Mouse (Mus musculus) megakaryocyte-erythroid progenitor cell, adult 5 weeks (primary cell): Measurements from ENCODE around the gene Smok3b. TPM values are rescaled to one million over a fixed set of nuclear protein-coding genes. Genes with fewer than 3 reads are reported as not detected.

ENCODE experiments used
- polyA plus RNA-seq: library from polyadenylated mRNA; stranded (reverse); fragments of >175 nt; gene quantifications from 2 replicates; pipeline ENCODE4 v1.2.3, GENCODE M21; 2012

Smok3b gene
- not detected in 2 replicates for polyA plus RNA-seq

GRCm38 (mm10) chr5:138020961-138021479 lies at the start of gene Smok3b, which contains the start of gene Smok3a:
Smok3b (plus strand) TSS chr5:138021429.
Smok3a (plus strand) TSS chr5:138021261.

GRCm38 (mm10) chr5:137981300-137981699 lies 39.9 kb upstream of the Smok3b start, which contains the start of gene Azgp1:
Azgp1 (plus strand) TSS chr5:137981520.

GRCm38 (mm10) chr5:138052894-138053293 lies 31.7 kb downstream of the Smok3b start, which contains the start of gene Smok3c:
Smok3c (plus strand) TSS chr5:138053194.

GRCm38 (mm10) chr5:138084996-138085395 lies 63.8 kb downstream of the Smok3b start, which contains the start of gene Zkscan1:
Zkscan1 (plus strand) TSS chr5:138085084.

Other genes starting within 250 kb of the Smok3b start
- 120 and 122 TPM in 2 replicates for gene Ppp1r35, start 242.6 kb upstream of the Smok3b start, polyA plus RNA-seq
- 186 TPM in 2 replicates for gene Mepce, start 233.8 kb upstream of the Smok3b start, polyA plus RNA-seq
- gene Zcwpw1, start 233.6 kb upstream of the Smok3b start, polyA plus RNA-seq = 1.2 and 2.1 TPM in 2 replicates
- 1.6 and 2.4 TPM in 2 replicates for gene Pilra, start 185.1 kb upstream of the Smok3b start, polyA plus RNA-seq
- gene Pilrb1, start 163.3 kb upstream of the Smok3b start, polyA plus RNA-seq = 0.87 and 0.90 TPM in 2 replicates
- 1.6 and 1.9 TPM in 2 replicates for gene Pilrb2, start 149.6 kb upstream of the Smok3b start, polyA plus RNA-seq
- not detected in 2 replicates for gene Cyp3a13, start 99.8 kb upstream of the Smok3b start, polyA plus RNA-seq
- gene Gjc3, start 58.3 kb upstream of the Smok3b start, polyA plus RNA-seq = not detected in 2 replicates
- not detected in 2 replicates for gene Azgp1, start 39.9 kb upstream of the Smok3b start, polyA plus RNA-seq
- gene Smok3a, start 168 bp upstream of the Smok3b start, polyA plus RNA-seq = 0.03 and 0.05 TPM in 2 replicates
- gene Smok3c, start 31.8 kb downstream of the Smok3b start, polyA plus RNA-seq = 0.13 TPM in 1 of 2 replicates, not detected in the other
- 1.0 and 1.1 TPM in 2 replicates for gene Zkscan1, start 63.7 kb downstream of the Smok3b start, polyA plus RNA-seq
- gene Zscan21, start 95.5 kb downstream of the Smok3b start, polyA plus RNA-seq = 1.4 and 1.6 TPM in 2 replicates
- gene Zfp113, start 134.3 kb downstream of the Smok3b start, polyA plus RNA-seq = 0.29 and 0.35 TPM in 2 replicates
- 111 and 113 TPM in 2 replicates for gene Cops6, start 139.6 kb downstream of the Smok3b start, polyA plus RNA-seq
- gene Ap4m1, start 150.6 kb downstream of the Smok3b start, polyA plus RNA-seq = 29.7 and 34.6 TPM in 2 replicates
- 63.1 and 79.9 TPM in 2 replicates for gene Mcm7, start 151.0 kb downstream of the Smok3b start, polyA plus RNA-seq
- 27.4 and 28.8 TPM in 2 replicates for gene Taf6, start 166.0 kb downstream of the Smok3b start, polyA plus RNA-seq
- gene Cnpy4, start 166.1 kb downstream of the Smok3b start, polyA plus RNA-seq = 2.8 and 3.1 TPM in 2 replicates
- 5.2 and 7.1 TPM in 2 replicates for gene Mblac1, start 172.9 kb downstream of the Smok3b start, polyA plus RNA-seq
- 0.39 and 0.83 TPM in 2 replicates for gene Nxpe5, start 204.5 kb downstream of the Smok3b start, polyA plus RNA-seq
- gene Lamtor4, start 234.1 kb downstream of the Smok3b start, polyA plus RNA-seq = 135 and 171 TPM in 2 replicates
- gene BC037034, start 242.6 kb downstream of the Smok3b start, polyA plus RNA-seq = 210 and 248 TPM in 2 replicates